Mouse (Mus musculus) intestine, embryonic 16.5 days (tissue): ENCODE measurements around the gene Frrs1. TPM values are rescaled to one million over a fixed set of nuclear protein-coding genes. Genes with fewer than 3 reads are reported as not detected.
A peak's percentile ranks its signal among the peaks of the same experiment; 100 is the strongest.
"Not testable (repeated sequence)": the region's sequence is repeated elsewhere in the genome, so short reads cannot be mapped to it uniquely, and the experiment has no call there.

ENCODE experiments used
- ATAC-seq: fragments of 200-750 bp; cut with Nextera tagmentation; 2 replicates; pipeline ENCODE4 v1.8.0; 2017; ENCODE audit warnings: moderate TSS enrichment, moderate library complexity
- H3K27ac ChIP-seq: fragments of 300-500 bp; sonication (generic); 2 replicates; pipeline ENCODE4 v1.5.1; 2014; ENCODE audit warnings: mild to moderate bottlenecking, low read length
- H3K27me3 ChIP-seq: fragments of 300-500 bp; sonication (generic); replicated peaks from 2 replicates; pipeline ENCODE4 v1.6.1; 2014; ENCODE audit warnings: low read length, control low read depth, mixed read lengths; ENCODE audit not compliant: control insufficient read depth, insufficient read depth
- H3K36me3 ChIP-seq: fragments of 300-500 bp; sonication (generic); 2 replicates; pipeline ENCODE4 v1.6.1; 2014; ENCODE audit warnings: low read length, control low read depth; ENCODE audit not compliant: control insufficient read depth, insufficient read depth
- H3K4me1 ChIP-seq: fragments of 300-500 bp; sonication (generic); 2 replicates; pipeline ENCODE4 v1.6.1; 2014; ENCODE audit warnings: low read length, control low read depth, mixed read lengths; ENCODE audit not compliant: control insufficient read depth, insufficient read depth
- H3K4me2 ChIP-seq: fragments of 300-500 bp; sonication (generic); 2 replicates; pipeline ENCODE4 v1.6.1; 2014; ENCODE audit warnings: low read depth, low read length, control low read depth
- H3K4me3 ChIP-seq: fragments of 300-500 bp; sonication (generic); 2 replicates; pipeline ENCODE4 v1.5.1; 2014; ENCODE audit warnings: mild to moderate bottlenecking, low read length
- H3K9ac ChIP-seq: fragments of 300-500 bp; sonication (generic); 2 replicates; pipeline ENCODE4 v1.6.1; 2014; ENCODE audit warnings: low read depth, low read length
- H3K9me3 ChIP-seq: fragments of 300-500 bp; sonication (generic); 2 replicates; pipeline ENCODE4 v1.6.1; 2016; ENCODE audit warnings: low read length, control low read depth; ENCODE audit not compliant: control insufficient read depth
- WGBS: fragments of 180-500 bp; shearing (Covaris S2); extraction: QIAGEN DNeasy Blood & Tissue Kit; methylation state at CpG from one replicate; pipeline ENCODE4 v1.1.7; 2014; 5-methylcytosine and 5-hydroxymethylcytosine counted together
- polyA plus RNA-seq: library from polyadenylated mRNA; unstranded; fragments of >200 nt; fragmentation: Nextera tagmentation; extraction: Ambion mirVana; gene quantifications from 2 replicates; pipeline ENCODE4 v1.2.1, GENCODE M21; 2015

Gene Frrs1
- 44.6 and 44.7 TPM in 2 replicates for polyA plus RNA-seq

- H3K27me3 ChIP-seq, result no peaks in the 10 kb centered on the region
- H3K36me3 ChIP-seq, result no peaks in the 10 kb centered on the region
- no peak within 1 kb of the TSS for H3K27ac ChIP-seq
- no peaks in the 10 kb centered on the region for H3K9me3 ChIP-seq
- WGBS, result 81% methylated on average over 9 of the region's 9 CpGs
- no peak within 1 kb of the TSS for H3K4me3 ChIP-seq
- ATAC-seq, result peak; percentile 27
- no peak within 1 kb of the TSS for H3K9ac ChIP-seq
- H3K4me1 ChIP-seq, result peaks cover 7% of the 10 kb centered on the region
- H3K4me2 ChIP-seq, result no peak within 1 kb of the TSS
Observed at GRCm38 (mm10) chr3:116858941-116859685, at the start of gene Frrs1. Gene Frrs1 (plus strand): TSS chr3:116859464.

- ATAC-seq, H3K4me1 ChIP-seq, H3K4me2 ChIP-seq, H3K27ac ChIP-seq, H3K4me3 ChIP-seq, H3K9me3 ChIP-seq, H3K9ac ChIP-seq, H3K36me3 ChIP-seq, H3K27me3 ChIP-seq: not testable (repeated sequence)
- 82% methylated on average over 6 of the region's 6 CpGs for WGBS
Observed at GRCm38 (mm10) chr3:116810351-116810750, 48.9 kb upstream of the Frrs1 start.

- Histone ChIP-seq H3K9me3 (no peaks in the 10 kb centered on the region), H3K4me2 (no peak overlapping the region), H3K36me3 (no peaks in the 10 kb centered on the region), H3K4me1 (0 out of 2 replicates have a peak, but pooled peaks cover 7% of the 10 kb centered on the region), H3K4me3 (no peak overlapping the region), H3K27ac (no peak overlapping the region), H3K9ac (no peak overlapping the region), H3K27me3 (no peaks in the 10 kb centered on the region)
- no peak for ATAC-seq
- WGBS, result 74% methylated on average over 2 of the region's 2 CpGs
Observed at GRCm38 (mm10) chr3:116812946-116813345, 46.3 kb upstream of the Frrs1 start.

- Histone ChIP-seq H3K4me3 (no peak overlapping the region), H3K36me3 (no peaks in the 10 kb centered on the region), H3K4me2 (no peak overlapping the region), H3K27ac (no peak overlapping the region), H3K27me3 (no peaks in the 10 kb centered on the region), H3K9me3 (no peaks in the 10 kb centered on the region), H3K4me1 (0 out of 2 replicates have a peak, but pooled peaks cover 2% of the 10 kb centered on the region), H3K9ac (no peak overlapping the region)
- ATAC-seq, result no peak
- 74% methylated on average over 6 of the region's 6 CpGs for WGBS
Observed at GRCm38 (mm10) chr3:116815305-116815797, 43.9 kb upstream of the Frrs1 start.

DNA sequence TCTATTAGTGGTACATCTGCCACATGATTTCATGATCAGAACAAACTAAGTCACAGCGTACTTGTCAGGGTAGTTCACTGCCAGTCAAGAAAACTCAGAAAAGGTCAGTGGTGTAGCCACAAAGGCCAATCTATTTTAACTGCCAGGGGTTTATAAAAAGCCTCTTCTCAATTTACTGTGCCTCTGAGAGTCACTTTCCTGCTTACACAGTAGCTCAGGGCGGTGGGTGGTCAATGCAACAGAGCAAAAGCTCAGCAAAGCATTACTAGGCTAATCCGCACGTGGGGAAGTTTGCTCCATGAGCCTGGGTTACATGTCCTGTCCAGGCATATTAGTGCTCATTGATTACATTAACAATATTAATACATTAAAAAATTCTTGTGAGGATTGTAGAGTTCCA lies 43.3 kb upstream of the Frrs1 start:
- Histone ChIP-seq H3K4me3 (no peak overlapping the region), H3K27me3 (no peaks in the 10 kb centered on the region), H3K4me1 (0 out of 2 replicates have a peak, but pooled peaks cover 2% of the 10 kb centered on the region), H3K36me3 (no peaks in the 10 kb centered on the region), H3K9ac (no peak overlapping the region), H3K27ac (no peak overlapping the region), H3K4me2 (no peak overlapping the region), H3K9me3 (no peaks in the 10 kb centered on the region)
- WGBS, result 80% methylated on average over 4 of the region's 4 CpGs
- ATAC-seq, result no peak

GRCm38 (mm10) chr3:116816674-116817215 lies 42.5 kb upstream of the Frrs1 start:
- Histone ChIP-seq H3K4me2 (no peak overlapping the region), H3K4me3 (no peak overlapping the region), H3K9me3 (no peaks in the 10 kb centered on the region), H3K27me3 (no peaks in the 10 kb centered on the region), H3K4me1 (0 out of 2 replicates have a peak, but pooled peaks cover 2% of the 10 kb centered on the region), H3K9ac (no peak overlapping the region), H3K27ac (no peak overlapping the region), H3K36me3 (no peaks in the 10 kb centered on the region)
- WGBS, result 77% methylated on average over 3 of the region's 3 CpGs
- no peak for ATAC-seq

DNA sequence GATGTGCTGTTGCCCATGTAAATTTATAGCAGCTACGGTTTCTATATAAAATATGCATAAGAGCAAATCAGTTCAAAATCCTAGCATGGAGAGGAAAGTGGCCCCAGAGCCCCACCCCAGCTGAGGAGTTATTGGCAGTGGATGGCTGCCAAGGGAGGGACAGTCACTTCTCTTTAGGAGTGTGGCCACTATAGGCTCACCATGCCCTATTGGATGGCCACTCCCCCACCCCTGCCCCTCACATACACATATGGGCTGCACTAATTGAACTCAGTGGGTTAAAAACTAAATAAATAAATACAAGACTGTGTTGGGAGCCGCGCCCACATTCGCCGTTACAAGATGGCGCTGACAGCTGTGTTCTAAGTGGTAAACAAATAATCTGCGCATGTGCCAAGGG lies 42.0 kb upstream of the Frrs1 start:
- Histone ChIP-seq H3K4me2 (no peak overlapping the region), H3K9ac (no peak overlapping the region), H3K27ac (no peak overlapping the region), H3K27me3 (no peaks in the 10 kb centered on the region), H3K9me3 (no peaks in the 10 kb centered on the region), H3K36me3 (no peaks in the 10 kb centered on the region), H3K4me3 (no peak overlapping the region), H3K4me1 (0 out of 2 replicates have a peak, but pooled peaks cover 2% of the 10 kb centered on the region)
- WGBS, result 93% methylated on average over 6 of the region's 7 CpGs
- ATAC-seq, result no peak

DNA sequence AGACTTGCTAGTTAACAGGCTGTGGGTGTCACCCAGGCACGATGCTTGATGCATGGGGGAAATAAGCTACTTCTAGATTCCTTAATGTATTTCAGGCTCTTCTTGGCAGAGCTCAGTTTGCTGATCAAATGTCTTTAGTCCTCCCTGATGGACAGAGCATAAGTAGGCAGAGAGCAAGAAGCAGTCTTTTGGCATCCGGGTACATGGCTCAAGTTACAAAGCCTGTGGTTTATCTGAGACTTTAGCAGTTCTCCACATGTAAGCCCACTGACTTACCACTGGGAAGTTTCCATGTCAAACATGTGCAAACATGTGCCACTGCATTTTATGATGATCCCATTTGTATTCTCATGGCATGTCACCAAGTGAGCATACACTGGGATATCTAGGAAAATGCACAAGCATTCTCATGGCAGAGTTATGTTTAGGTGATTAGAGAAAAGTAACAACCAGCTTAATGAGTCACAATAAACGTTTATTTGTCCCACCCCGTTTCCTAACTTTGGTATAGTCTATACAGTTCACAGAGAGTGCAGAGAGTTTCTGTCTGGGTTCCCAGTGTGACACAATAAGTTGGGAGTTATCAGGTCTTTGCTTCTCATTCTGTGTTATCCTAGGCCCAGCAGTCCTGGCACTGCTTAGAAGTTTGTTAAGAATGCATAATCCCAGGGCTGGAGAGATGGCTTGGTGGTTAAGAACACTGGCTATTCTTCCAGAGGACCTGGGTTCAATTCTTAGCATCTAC lies 32.6 kb upstream of the Frrs1 start:
- H3K27me3 ChIP-seq, result no peaks in the 10 kb centered on the region
- WGBS, result 71% methylated on average over 4 of the region's 4 CpGs
- H3K4me1 ChIP-seq, result no peaks in the 10 kb centered on the region
- no peak overlapping the region for H3K4me2 ChIP-seq
- H3K4me3 ChIP-seq, result no peak overlapping the region
- no peaks in the 10 kb centered on the region for H3K9me3 ChIP-seq
- H3K36me3 ChIP-seq, result no peaks in the 10 kb centered on the region
- ATAC-seq, result no peak
- no peak overlapping the region for H3K27ac ChIP-seq
- no peak overlapping the region for H3K9ac ChIP-seq

DNA sequence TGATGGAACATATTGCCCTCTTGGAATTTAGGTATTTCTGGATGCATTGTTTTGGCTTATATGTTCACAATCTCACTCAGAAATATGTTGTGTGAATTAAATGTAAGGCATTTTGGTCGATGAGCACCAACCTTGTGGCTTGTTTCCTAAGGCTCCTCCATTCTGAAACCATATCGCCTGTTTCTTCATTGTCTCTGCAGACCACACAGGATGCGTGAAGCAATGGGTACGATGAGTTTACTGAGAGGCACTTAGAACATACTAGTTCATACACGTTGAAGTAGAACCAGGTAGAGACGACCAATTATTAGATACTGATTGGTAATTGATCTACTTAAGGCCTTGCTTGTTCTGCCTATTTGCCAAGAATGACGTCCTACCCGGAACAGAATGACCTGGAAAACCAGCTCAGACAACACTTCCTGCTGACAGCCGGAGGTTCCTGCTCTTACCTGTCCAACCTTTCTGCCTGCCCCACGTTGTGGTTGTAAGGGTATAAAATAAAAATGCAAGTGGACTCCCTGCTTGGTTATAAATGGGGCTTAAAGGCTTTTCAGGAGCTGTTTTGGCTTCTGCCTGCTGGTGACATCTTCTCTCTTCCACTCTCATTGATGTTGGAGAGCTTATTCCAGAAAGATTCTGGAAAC lies 29.9 kb upstream of the Frrs1 start:
- Histone ChIP-seq H3K9me3 (no peaks in the 10 kb centered on the region), H3K4me2 (no peak overlapping the region), H3K36me3 (no peaks in the 10 kb centered on the region), H3K9ac (no peak overlapping the region), H3K27me3 (no peaks in the 10 kb centered on the region), H3K27ac (no peak overlapping the region), H3K4me1 (no peaks in the 10 kb centered on the region), H3K4me3 (no peak overlapping the region)
- no peak for ATAC-seq
- 83% methylated on average over 10 of the region's 10 CpGs for WGBS
